Mouse (Mus musculus) heart, adult 8-10 months (tissue): ENCODE results near the gene Tapt1. TPM values are rescaled to one million over a fixed set of nuclear protein-coding genes. Genes with fewer than 3 reads are reported as not detected.

Source experiments
- DNase-seq: peaks from one replicate; pipeline ENCODE4 v3.0.0; 2022; ENCODE audit warnings: low spot score
- total RNA-seq, 4 experiments: library from RNA; stranded (reverse); gene quantifications; 2 replicates each; pipeline ENCODE4 v1.2.4; 2022

The Tapt1 gene
- total RNA-seq, 4 experiments from 2014 or later, result 17.6 to 26.4 (median 18.3) TPM

GRCm38 (mm10) chr5:44234606-44235005, 8.2 kb upstream of the Tapt1 start:
- no peak for DNase-seq

- no peak for DNase-seq
Observed at GRCm38 (mm10) chr5:44233933-44234332, 7.5 kb upstream of the Tapt1 start.

GRCm38 (mm10) chr5:44228756-44229155, 2.3 kb upstream of the Tapt1 start:
- DNase-seq, result no peak

- DNase-seq, result no peak
Observed at GRCm38 (mm10) chr5:44228323-44228722, 1.9 kb upstream of the Tapt1 start.

GRCm38 (mm10) chr5:44227462-44227840, 1.0 kb upstream of the Tapt1 start:
- DNase-seq, result no peak

- peak; percentile 7 for DNase-seq
Observed at GRCm38 (mm10) chr5:44225911-44226520, 410 bp downstream of the Tapt1 start.

GRCm38 (mm10) chr5:44224916-44225600, 1.4 kb downstream of the Tapt1 start:
- DNase-seq, result no peak

- DNase-seq, result peak; percentile 12
Observed at GRCm38 (mm10) chr5:44224251-44224650, 2.2 kb downstream of the Tapt1 start.

- DNase-seq, result no peak
Observed at GRCm38 (mm10) chr5:44223341-44223881, 3.0 kb downstream of the Tapt1 start.

GRCm38 (mm10) chr5:44220430-44220829, 6.0 kb downstream of the Tapt1 start:
- no peak for DNase-seq

GRCm38 (mm10) chr5:44219871-44220270, 6.6 kb downstream of the Tapt1 start:
- DNase-seq, result no peak

GRCm38 (mm10) chr5:44218483-44218882, 7.9 kb downstream of the Tapt1 start:
- DNase-seq, result no peak

GRCm38 (mm10) chr5:44217685-44218041, 8.8 kb downstream of the Tapt1 start:
- DNase-seq, result no peak

GRCm38 (mm10) chr5:44217041-44217684, 9.3 kb downstream of the Tapt1 start:
- DNase-seq, result no peak

GRCm38 (mm10) chr5:44215118-44215517, 11.3 kb downstream of the Tapt1 start:
- no peak for DNase-seq

GRCm38 (mm10) chr5:44214025-44214424, 12.4 kb downstream of the Tapt1 start:
- no peak for DNase-seq

GRCm38 (mm10) chr5:44213391-44213790, 13.0 kb downstream of the Tapt1 start:
- DNase-seq, result no peak

- no peak for DNase-seq
Observed at GRCm38 (mm10) chr5:44211818-44212465, 14.5 kb downstream of the Tapt1 start.

- no peak for DNase-seq
Observed at GRCm38 (mm10) chr5:44207286-44207685, 19.1 kb downstream of the Tapt1 start.

GRCm38 (mm10) chr5:44206651-44207050, 19.8 kb downstream of the Tapt1 start:
- no peak for DNase-seq

GRCm38 (mm10) chr5:44203410-44203809, 23.0 kb downstream of the Tapt1 start:
- no peak for DNase-seq

GRCm38 (mm10) chr5:44201665-44202064, 24.8 kb downstream of the Tapt1 start:
- no peak for DNase-seq
